Mouse (Mus musculus): ENCODE results near the gene Rplp2. TPM values are rescaled to one million over a fixed set of nuclear protein-coding genes. Genes with fewer than 3 reads are reported as not detected.

The Rplp2 gene
- polyA plus RNA-seq, 1 experiment from 2014 or later: 704 TPM

DNA sequence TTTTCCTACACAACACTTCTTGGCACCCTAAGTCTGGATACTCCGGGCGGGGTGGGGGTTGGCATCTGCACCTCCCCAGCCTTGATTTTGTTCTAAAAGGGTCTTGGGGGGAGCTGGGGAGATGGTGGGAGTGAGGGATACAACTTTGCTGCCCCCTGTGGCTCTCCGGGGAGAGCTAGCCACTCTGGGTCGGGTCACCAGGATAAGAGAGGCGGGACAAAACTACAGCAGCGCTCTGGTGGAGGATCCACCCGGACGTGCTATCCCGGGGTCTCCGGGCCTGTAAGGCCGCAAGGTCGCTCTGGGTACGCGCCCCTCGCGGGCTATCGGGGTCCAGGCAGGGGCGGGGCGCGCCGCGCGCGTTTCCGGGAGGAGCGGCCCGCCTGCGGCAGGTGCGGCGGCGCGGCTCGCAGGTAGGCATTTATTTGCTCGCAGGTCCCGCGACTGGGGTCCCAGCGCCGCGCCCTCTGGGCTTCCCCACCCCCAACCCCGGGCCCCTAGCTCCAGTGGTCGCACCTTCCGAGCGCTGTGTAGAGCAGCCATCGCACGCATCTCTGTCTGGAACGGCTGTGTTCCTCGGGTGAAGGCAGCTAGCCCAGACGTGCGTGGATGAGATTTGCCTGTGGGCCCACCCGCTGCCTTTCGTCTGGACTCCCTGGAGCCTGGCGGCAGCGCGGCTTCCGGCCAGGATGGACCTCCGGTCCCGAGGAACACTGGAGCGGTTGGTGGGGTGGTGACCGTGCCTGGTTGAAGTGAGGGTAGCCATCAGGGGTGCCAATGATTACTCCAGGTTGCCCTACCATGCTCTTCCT is 14.6 kb downstream of the Rplp2 start:
- Histone ChIP-seq H3K27me3 (ENCODE audit: control insufficient read depth, insufficient read depth, low read length) (peaks cover 32% of the 10 kb centered on the region), H3K36me3 (ENCODE audit: control insufficient read depth, insufficient read depth) (peaks cover 22% of the 10 kb centered on the region), H3K9me3 (replicated peaks; ENCODE audit: control insufficient read depth, low read length) (no peaks in the 10 kb centered on the region), H3K9ac (ENCODE audit: low read length) (peak overlapping the region; percentile 71), H3K4me3 (ENCODE audit: low read length) (peak overlapping the region; percentile 66), H3K27ac (ENCODE audit: low read length) (peak overlapping the region; percentile 34), H3K4me2 (ENCODE audit: low read depth, low read length) (peak overlapping the region; percentile 87), H3K4me1 (ENCODE audit: control insufficient read depth, insufficient read depth, low read length) (peaks cover 27% of the 10 kb centered on the region)
- ATAC-seq (replicated peaks; ENCODE audit: extremely low read depth, insufficient read depth, low FRiP score): no peak
- WGBS: 3% methylated on average over 59 of the region's 59 CpGs

DNA sequence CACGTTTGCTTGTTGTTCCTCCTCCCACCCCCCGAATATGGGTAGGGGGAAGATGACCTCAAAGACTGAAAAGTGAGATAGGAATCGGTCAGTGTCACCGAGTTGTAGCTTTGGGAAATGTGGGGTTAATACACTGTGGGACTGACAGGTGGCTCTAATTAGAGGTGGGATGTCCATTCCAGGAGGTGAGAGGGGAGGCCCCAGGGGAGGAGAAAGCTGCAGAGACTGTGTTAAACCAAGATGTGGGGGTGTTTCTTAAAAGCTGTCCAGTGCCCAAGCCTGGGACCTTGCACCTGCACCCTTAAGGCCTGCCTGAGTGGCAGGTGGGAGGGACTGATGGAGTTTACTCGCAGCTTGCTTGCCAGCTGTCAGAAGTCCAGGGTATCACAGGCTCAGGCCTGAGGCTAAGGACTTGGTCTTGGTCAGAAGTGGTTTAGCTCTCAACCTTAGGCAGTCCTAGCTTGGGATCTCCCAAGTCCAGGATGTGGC is 15.2 kb downstream of the Rplp2 start:
- Histone ChIP-seq H3K9ac (ENCODE audit: low read length) (peak overlapping the region; percentile 71), H3K4me2 (ENCODE audit: low read depth, low read length) (peak overlapping the region; percentile 87), H3K4me1 (ENCODE audit: control insufficient read depth, insufficient read depth, low read length) (peaks cover 28% of the 10 kb centered on the region), H3K27me3 (ENCODE audit: control insufficient read depth, insufficient read depth, low read length) (peaks cover 32% of the 10 kb centered on the region), H3K27ac (ENCODE audit: low read length) (peak overlapping the region; percentile 34), H3K9me3 (replicated peaks; ENCODE audit: control insufficient read depth, low read length) (no peaks in the 10 kb centered on the region), H3K36me3 (ENCODE audit: control insufficient read depth, insufficient read depth) (peaks cover 20% of the 10 kb centered on the region), H3K4me3 (ENCODE audit: low read length) (peak overlapping the region; percentile 66)
- ATAC-seq (replicated peaks; ENCODE audit: extremely low read depth, insufficient read depth, low FRiP score): no peak
- WGBS: 16% methylated on average over 5 of the region's 5 CpGs

DNA sequence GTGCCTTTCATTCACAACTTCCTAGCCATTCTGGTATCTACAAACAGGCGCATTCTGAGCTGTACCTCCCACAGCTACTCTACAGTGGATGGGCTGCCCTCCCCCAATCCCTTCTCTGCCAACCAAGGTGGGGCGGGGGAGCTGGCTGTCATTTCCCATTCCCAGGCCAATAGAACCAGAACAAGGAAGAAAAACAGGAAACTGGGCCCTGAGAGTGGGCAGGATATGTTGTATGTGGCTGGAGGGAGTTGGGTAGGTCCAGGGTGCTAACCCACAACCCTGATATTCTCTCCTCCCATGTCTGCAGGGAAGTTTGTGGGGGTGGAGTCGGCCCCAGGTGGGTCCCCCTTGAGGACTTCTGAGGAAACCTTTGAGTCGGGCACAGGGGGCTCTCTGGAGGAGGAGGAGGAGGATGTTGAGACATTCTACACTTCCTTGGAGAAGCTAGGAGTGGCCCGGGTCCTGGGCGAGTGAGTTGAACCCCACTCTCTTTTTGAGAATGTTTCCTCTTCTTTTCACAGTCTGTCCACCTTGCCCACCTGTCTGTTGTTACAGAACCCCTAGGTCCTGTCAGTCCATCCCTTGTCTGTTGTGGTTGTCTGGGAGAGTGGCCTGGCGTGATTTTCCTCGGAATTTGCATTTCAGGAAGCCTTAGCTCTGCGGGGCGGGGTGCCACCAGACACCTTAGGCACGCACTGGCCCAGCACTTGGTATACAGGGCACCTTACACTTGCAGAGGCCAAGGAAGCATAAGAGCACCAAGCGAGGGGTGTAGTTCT is 16.8 kb downstream of the Rplp2 start:
- H3K27ac ChIP-seq (ENCODE audit: low read length): peak overlapping the region; percentile 74
- peak overlapping the region; percentile 58 for H3K9ac ChIP-seq (ENCODE audit: low read length)
- peaks cover 10% of the 10 kb centered on the region; the same call in 1 of the 2 replicates for H3K36me3 ChIP-seq (ENCODE audit: control insufficient read depth, insufficient read depth)
- 37% methylated on average over 12 of the region's 12 CpGs for WGBS
- H3K27me3 ChIP-seq (ENCODE audit: control insufficient read depth, insufficient read depth, low read length): peaks cover 32% of the 10 kb centered on the region
- no peaks in the 10 kb centered on the region for H3K9me3 ChIP-seq (replicated peaks; ENCODE audit: control insufficient read depth, low read length)
- H3K4me2 ChIP-seq (ENCODE audit: low read depth, low read length): peak overlapping the region; percentile 56
- ATAC-seq (replicated peaks; ENCODE audit: extremely low read depth, insufficient read depth, low FRiP score): peak; percentile 5; the same call in 1 of the 2 replicates
- H3K4me1 ChIP-seq (ENCODE audit: control insufficient read depth, insufficient read depth, low read length): peaks cover 38% of the 10 kb centered on the region
- H3K4me3 ChIP-seq (ENCODE audit: low read length): peak overlapping the region; percentile 36

DNA sequence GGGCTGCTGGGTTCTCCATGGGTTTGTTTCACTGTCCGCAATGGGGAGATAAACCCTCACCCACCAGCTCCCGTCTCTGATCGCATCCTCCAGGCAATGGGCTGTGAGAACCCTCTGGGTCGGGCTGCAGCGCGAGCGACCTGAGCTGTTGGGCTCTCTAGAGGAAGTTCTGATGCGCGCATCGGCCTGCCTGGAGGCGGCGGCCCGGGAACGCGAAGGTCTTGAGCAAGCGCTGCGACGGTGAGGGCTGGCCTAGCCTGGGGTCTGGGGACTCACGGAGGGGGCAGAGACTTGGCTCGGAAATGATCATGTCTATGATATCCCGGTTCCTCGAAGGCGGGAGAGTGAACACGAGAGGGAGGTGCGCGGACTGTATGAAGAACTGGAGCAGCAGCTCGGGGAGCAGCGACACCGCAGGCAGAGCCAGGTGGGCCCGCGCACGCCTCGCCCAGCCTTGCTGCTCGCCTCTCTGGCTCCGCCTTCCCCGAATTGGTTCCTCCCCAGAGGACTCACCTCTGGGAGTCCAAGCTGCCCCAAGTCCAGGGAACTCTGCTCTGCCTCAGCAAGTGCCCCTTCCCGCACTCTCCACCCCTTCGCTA is 17.5 kb downstream of the Rplp2 start:
- Histone ChIP-seq H3K27me3 (ENCODE audit: control insufficient read depth, insufficient read depth, low read length) (peaks cover 32% of the 10 kb centered on the region), H3K4me1 (ENCODE audit: control insufficient read depth, insufficient read depth, low read length) (peaks cover 45% of the 10 kb centered on the region), H3K9me3 (replicated peaks; ENCODE audit: control insufficient read depth, low read length) (no peaks in the 10 kb centered on the region), H3K4me2 (ENCODE audit: low read depth, low read length) (peak overlapping the region; percentile 56), H3K27ac (ENCODE audit: low read length) (peak overlapping the region; percentile 74), H3K9ac (ENCODE audit: low read length) (peak overlapping the region; percentile 58), H3K36me3 (ENCODE audit: control insufficient read depth, insufficient read depth) (peaks cover 4% of the 10 kb centered on the region), H3K4me3 (ENCODE audit: low read length) (peak overlapping the region; percentile 36)
- WGBS: 11% methylated on average over 38 of the region's 38 CpGs
- no peak for ATAC-seq (replicated peaks; ENCODE audit: extremely low read depth, insufficient read depth, low FRiP score)

DNA sequence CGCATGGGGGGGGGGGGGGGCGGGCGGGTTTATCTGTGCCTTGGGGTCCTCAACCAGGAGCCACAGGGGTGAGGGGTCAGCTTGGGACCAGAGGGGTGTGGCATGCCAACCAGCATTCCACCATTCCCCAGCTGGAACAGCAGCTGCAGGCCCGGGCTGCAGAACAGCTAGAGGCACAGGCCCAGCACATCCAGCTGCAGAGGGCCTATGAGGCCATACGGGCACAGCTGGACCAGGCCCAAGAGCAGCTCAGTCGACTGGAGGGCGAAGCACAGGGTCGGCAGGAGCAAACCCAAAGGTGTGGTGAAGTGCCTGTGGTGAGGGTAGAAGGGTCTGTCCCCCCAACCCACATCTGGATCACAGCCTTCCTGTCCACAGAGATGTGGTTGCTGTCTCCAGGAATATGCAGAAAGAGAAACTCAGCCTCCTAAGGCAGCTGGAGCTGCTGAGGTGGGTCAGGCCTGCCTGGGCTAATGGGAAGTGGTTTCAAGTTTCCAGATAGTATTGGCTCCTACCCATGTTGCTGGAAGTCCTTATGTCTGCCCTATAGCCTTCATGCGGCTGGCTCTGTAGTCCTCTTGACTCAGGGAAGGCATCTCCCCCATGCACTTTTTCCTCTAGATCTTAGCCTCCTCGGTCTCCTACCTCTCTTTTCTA is 18.3 kb downstream of the Rplp2 start:
- Histone ChIP-seq H3K4me3 (ENCODE audit: low read length) (no peak overlapping the region; the same call in 1 of the 2 replicates), H3K9me3 (replicated peaks; ENCODE audit: control insufficient read depth, low read length) (no peaks in the 10 kb centered on the region), H3K36me3 (ENCODE audit: control insufficient read depth, insufficient read depth) (peaks cover 9% of the 10 kb centered on the region), H3K4me1 (ENCODE audit: control insufficient read depth, insufficient read depth, low read length) (peaks cover 51% of the 10 kb centered on the region), H3K9ac (ENCODE audit: low read length) (no peak overlapping the region; the same call in 1 of the 2 replicates), H3K4me2 (ENCODE audit: low read depth, low read length) (peak overlapping the region; percentile 56; the same call in 1 of the 2 replicates), H3K27ac (ENCODE audit: low read length) (peak overlapping the region; percentile 41), H3K27me3 (ENCODE audit: control insufficient read depth, insufficient read depth, low read length) (peaks cover 31% of the 10 kb centered on the region)
- WGBS: 36% methylated on average over 8 of the region's 10 CpGs
- no peak for ATAC-seq (replicated peaks; ENCODE audit: extremely low read depth, insufficient read depth, low FRiP score)

DNA sequence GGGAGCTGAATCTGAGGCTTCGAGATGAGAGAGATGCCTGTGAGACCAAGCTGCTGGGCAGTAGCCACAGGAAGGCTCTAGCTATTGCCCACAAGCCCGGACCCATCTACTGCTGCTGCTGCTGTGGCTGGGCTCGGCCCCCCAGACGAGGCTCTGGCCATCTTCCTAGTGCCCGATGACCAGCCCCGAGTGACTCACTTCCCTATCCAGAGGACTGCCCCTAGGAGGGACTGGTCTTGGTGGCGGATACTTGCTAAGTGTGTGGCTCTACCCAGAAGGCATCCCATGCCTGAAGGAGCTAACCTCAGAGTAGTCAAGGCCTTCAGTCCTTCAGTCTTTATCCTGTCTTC is 18.9 kb downstream of the Rplp2 start:
- Histone ChIP-seq H3K9me3 (replicated peaks; ENCODE audit: control insufficient read depth, low read length) (no peaks in the 10 kb centered on the region), H3K9ac (ENCODE audit: low read length) (no peak overlapping the region), H3K4me3 (ENCODE audit: low read length) (no peak overlapping the region), H3K4me1 (ENCODE audit: control insufficient read depth, insufficient read depth, low read length) (peaks cover 51% of the 10 kb centered on the region), H3K27me3 (ENCODE audit: control insufficient read depth, insufficient read depth, low read length) (peaks cover 27% of the 10 kb centered on the region), H3K36me3 (ENCODE audit: control insufficient read depth, insufficient read depth) (peaks cover 13% of the 10 kb centered on the region), H3K27ac (ENCODE audit: low read length) (peak overlapping the region; percentile 41), H3K4me2 (ENCODE audit: low read depth, low read length) (no peak overlapping the region)
- ATAC-seq (replicated peaks; ENCODE audit: extremely low read depth, insufficient read depth, low FRiP score): no peak
- 63% methylated on average over 7 of the region's 7 CpGs for WGBS

DNA sequence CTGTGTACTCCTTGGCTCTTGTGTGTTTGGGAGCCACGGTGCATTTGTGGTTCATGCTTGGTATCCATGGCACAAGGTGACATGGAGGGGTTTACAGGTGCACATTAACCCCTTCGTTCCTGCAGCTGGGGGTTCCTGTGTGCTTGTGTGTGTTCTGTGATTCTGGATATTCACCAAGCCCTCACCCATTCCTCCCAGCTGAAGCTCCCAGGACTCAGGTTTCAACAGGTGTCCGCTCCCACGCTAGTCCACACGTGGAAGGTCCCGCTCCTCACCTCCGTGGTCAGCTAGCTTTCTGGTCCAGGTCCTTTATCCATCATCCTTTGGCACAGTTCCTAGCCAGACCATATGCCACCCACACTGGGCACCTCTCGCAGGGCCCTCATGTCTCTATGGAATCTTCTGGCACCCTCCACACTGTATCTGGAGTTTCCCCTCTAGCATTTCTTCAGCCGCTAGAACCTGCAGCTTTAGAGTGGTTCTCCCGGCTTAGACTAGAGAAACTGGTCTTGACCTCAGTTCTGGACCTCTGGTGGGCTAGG is 19.5 kb downstream of the Rplp2 start:
- Histone ChIP-seq H3K36me3 (ENCODE audit: control insufficient read depth, insufficient read depth) (peaks cover 19% of the 10 kb centered on the region), H3K9me3 (replicated peaks; ENCODE audit: control insufficient read depth, low read length) (no peaks in the 10 kb centered on the region), H3K4me1 (ENCODE audit: control insufficient read depth, insufficient read depth, low read length) (peaks cover 47% of the 10 kb centered on the region), H3K4me2 (ENCODE audit: low read depth, low read length) (peak overlapping the region; percentile 80), H3K27ac (ENCODE audit: low read length) (peak overlapping the region; percentile 94), H3K4me3 (ENCODE audit: low read length) (peak overlapping the region; percentile 79), H3K27me3 (ENCODE audit: control insufficient read depth, insufficient read depth, low read length) (peaks cover 27% of the 10 kb centered on the region), H3K9ac (ENCODE audit: low read length) (peak overlapping the region; percentile 88)
- 62% methylated on average over 10 of the region's 10 CpGs for WGBS
- no peak for ATAC-seq (replicated peaks; ENCODE audit: extremely low read depth, insufficient read depth, low FRiP score)

DNA sequence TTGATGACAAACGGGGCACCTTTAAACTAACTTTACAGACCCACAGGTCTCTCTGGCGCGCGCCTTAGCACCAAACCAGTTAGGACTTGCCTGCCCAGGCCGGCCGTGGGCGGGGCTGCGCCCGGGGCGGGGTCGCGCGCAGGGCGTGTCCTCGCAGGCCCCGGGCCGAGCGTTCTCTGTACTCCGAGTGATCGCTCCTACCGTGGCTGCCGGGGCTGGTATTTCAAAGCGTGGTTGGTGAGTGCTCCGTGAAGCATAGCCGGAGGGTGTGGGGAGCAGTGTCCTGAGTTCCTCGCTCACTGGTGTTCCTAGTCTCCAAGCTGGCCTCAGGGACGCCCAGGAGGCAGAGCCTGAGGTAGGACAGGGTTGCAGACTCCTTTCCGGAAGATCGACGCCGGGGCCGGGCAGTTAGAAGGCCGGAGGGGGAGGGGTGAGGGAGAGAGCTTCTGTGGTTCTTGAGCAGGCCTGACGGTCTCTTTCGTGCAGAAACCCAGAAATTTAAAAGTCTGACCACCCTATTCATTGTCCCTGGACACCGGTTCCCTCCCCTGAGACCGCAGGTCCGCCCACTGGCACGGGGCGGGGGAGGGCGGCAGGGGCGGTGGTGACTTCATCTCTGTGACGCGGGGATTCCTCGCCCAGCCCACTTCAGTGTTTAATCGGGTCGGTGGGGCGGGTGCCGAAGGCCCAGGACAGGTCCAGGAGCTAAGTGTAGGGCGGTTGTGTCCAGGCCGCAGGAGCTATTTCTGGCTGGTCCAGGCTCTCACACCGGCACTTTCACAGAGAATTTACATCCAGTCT is 20.3 kb downstream of the Rplp2 start, which contains the start of gene Cd151:
TSS of gene Cd151 (plus strand) at position 163 of the 801 bp plus-strand sequence.
- H3K4me1 ChIP-seq (ENCODE audit: control insufficient read depth, insufficient read depth, low read length): peaks cover 40% of the 10 kb centered on the region
- H3K9me3 ChIP-seq (replicated peaks; ENCODE audit: control insufficient read depth, low read length): no peaks in the 10 kb centered on the region
- peak within 1 kb of the TSS; percentile 94 for H3K27ac ChIP-seq (ENCODE audit: low read length)
- peaks cover 22% of the 10 kb centered on the region for H3K27me3 ChIP-seq (ENCODE audit: control insufficient read depth, insufficient read depth, low read length)
- WGBS: under 1% methylated on average over 52 of the region's 52 CpGs
- peaks cover 23% of the 10 kb centered on the region for H3K36me3 ChIP-seq (ENCODE audit: control insufficient read depth, insufficient read depth)
- H3K4me2 ChIP-seq (ENCODE audit: low read depth, low read length): peak within 1 kb of the TSS; percentile 80
- peak within 1 kb of the TSS; percentile 88 for H3K9ac ChIP-seq (ENCODE audit: low read length)
- H3K4me3 ChIP-seq (ENCODE audit: low read length): peak within 1 kb of the TSS; percentile 79
- peak; percentile 77 for ATAC-seq (replicated peaks; ENCODE audit: extremely low read depth, insufficient read depth, low FRiP score)

Data from heart, embryonic 16.5 days (tissue).